Mouse (Mus musculus) kidney, adult 2 months (tissue): ENCODE measurements around the gene Cebpg.

Experiments
- CTCF ChIP-seq: fragments of 200-500 bp; conservative IDR thresholded peaks from 2 replicates; pipeline ENCODE4 v1.5.1; 2011; ENCODE audit warnings: low read depth, mild to moderate bottlenecking, control low read depth, low read length, moderate library complexity, mixed read lengths; ENCODE audit not compliant: insufficient read depth, insufficient read length
- POLR2A ChIP-seq: fragments of 200-500 bp; IDR thresholded peaks from one replicate; pipeline ENCODE4 v1.6.1; 2011; ENCODE audit warnings: low read depth, low read length, control low read depth

DNA sequence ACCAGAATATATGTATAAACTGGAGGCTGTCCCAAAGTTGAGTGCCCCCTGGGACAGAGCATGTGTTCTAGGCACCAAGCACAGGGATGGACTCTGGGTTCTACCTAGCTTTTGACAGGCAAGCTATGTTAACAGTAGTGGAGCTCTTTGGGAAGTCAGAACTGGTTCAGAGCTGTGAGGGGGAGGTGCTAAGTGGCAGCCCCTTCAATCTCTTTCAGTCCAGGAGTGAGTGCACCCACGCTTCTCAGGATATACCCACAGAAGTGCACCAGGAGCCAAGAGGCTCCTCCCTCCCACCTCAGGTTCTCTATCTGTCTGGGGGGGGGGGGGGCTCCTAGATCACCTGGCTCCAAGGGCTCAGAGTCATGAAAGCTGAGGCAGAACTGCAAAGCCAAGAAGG is 31.9 kb downstream of the Cebpg start:
- TF ChIP-seq POLR2A = no peak
- TF ChIP-seq CTCF = no peak
